Mouse (Mus musculus) 3134 (cell line): ENCODE results near the gene Sun3.

ENCODE experiments used
- DNase-seq: peaks from one replicate; pipeline ENCODE4 v3.0.0-alpha.2; 2011; ENCODE audit warnings: low spot score; ENCODE audit not compliant: insufficient read length; ENCODE audit errors: extremely low read depth

The Sun3 gene

GRCm38 (mm10) chr11:8986058-8986457, 62.7 kb downstream of the Sun3 start:
- DNase-seq: no peak

- no peak for DNase-seq
These were observed 65.4 kb downstream of the Sun3 start for GRCm38 (mm10) chr11:8983237-8983861.

DNA sequence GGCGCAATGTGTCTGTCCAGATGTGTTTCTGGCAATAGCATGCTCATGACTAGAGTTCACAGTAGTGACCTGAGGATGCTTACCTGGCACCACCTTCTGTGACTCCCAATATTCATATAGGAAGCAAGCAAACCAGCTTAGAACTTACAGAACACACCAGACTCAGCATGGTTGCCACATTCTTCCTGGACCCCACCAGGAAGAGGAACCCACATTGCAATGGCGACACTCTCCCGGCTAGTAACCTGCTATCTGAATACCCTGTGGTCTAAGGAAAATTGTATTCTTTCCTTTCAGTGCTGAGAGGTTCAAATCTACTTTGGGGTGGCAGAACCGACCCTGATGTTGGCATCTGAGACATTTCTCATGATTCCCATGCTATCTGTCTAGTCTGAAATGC, 70.6 kb downstream of the Sun3 start:
- DNase-seq: no peak

GRCm38 (mm10) chr11:8973166-8973565, 75.6 kb downstream of the Sun3 start, which contains the start of gene Pkd1l1:
Gene Pkd1l1 (minus strand): TSS chr11:8973266.
- DNase-seq: no peak

- no peak for DNase-seq
These were observed 76.7 kb downstream of the Sun3 start for GRCm38 (mm10) chr11:8972093-8972492.

DNA sequence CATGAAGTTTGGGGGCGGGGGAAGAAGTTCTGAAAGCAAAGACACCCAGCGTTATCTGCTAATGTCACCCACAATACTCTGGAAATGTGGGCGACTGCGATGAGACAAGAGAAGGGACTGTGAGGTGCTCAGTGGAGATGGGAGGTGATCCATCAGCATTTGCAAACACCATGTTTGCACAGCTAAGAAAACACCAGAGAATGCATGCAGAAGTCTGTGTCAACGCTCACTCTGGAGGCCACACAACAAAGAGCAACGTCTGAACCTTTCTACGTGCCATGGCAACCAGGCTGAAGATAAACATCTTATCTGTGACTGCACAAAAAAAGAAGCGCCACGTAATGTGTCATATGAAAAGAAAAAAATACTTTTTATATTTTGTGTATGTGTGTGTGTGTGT, 78.3 kb downstream of the Sun3 start:
- DNase-seq: no peak

GRCm38 (mm10) chr11:8968094-8968493, 80.7 kb downstream of the Sun3 start:
- DNase-seq: no peak
